In the genomic region with DNA sequence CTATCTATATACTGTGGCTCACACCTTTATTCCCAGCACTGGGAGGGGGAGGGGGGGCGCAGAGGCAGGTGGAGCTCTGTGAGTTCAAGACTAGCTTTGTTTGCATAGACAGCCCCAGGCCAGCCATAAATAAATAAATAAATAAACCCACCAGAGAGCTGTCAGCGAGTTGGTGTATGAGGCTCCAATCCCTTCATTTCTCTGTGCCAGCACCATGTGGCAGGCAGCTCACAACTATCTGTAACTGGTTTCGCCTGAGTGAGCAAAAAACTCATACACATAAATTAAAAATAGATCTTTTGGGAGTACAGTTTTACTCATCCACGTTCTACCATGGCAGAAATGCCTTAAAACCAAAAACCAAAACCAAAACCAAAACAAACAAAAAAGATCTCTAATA, we compare ENCODE assay signal across 16 mouse cellular contexts.
"Had no signal": no experiment of that assay in that cellular context is flagged by ENCODE, and none has a peak within 500 bp of the region (broad histone marks: within the 10 kb centered on the region; RNA-seq: fewer than 3 reads in every experiment).

No protein-coding gene starts in this region.

- DNase-seq: kidney, adult 11 months; kidney, adult 9 months; kidney, postnatal 36 days; layer of hippocampus, adult 9-11 months; layer of hippocampus, postnatal 36 days; lung, postnatal 14 days; right cerebral cortex, adult 18-20 months; right cerebral cortex, postnatal 25 days; thymus, postnatal 36 days had no signal

- H3K27me3 ChIP-seq: limb, embryonic 13.5 days; liver, embryonic 15.5 days; lung, embryonic 15.5 days; megakaryocyte, embryonic 14.5 days; midbrain, embryonic 12.5 days had no signal

- H3K4me2 ChIP-seq: limb, embryonic 13.5 days; liver, embryonic 15.5 days; lung, embryonic 15.5 days; midbrain, embryonic 12.5 days had no signal

- H3K27ac ChIP-seq: kidney, postnatal 0 days; liver, embryonic 15.5 days; lung, embryonic 15.5 days; macrophage; midbrain, embryonic 12.5 days had no signal

- H3K4me3 ChIP-seq: limb, embryonic 13.5 days; liver, embryonic 15.5 days; lung, embryonic 15.5 days; megakaryocyte, embryonic 14.5 days; midbrain, embryonic 12.5 days had no signal

- H3K9me3 ChIP-seq: limb, embryonic 13.5 days; liver, embryonic 15.5 days; lung, embryonic 15.5 days; megakaryocyte, embryonic 14.5 days; midbrain, embryonic 12.5 days had no signal

- H3K9ac ChIP-seq: limb, embryonic 13.5 days; liver, embryonic 15.5 days; lung, embryonic 15.5 days; midbrain, embryonic 12.5 days had no signal
